Mouse (Mus musculus): ENCODE measurements around the gene Rtl9. TPM values are rescaled to one million over a fixed set of nuclear protein-coding genes. Genes with fewer than 3 reads are reported as not detected.

Gene Rtl9
- total RNA-seq (2021): under 1 TPM; 0.13 to 0.31 TPM
- long read RNA-seq, experiment 1: 0 reads
- long read RNA-seq, experiment 2: 0 reads

DNA sequence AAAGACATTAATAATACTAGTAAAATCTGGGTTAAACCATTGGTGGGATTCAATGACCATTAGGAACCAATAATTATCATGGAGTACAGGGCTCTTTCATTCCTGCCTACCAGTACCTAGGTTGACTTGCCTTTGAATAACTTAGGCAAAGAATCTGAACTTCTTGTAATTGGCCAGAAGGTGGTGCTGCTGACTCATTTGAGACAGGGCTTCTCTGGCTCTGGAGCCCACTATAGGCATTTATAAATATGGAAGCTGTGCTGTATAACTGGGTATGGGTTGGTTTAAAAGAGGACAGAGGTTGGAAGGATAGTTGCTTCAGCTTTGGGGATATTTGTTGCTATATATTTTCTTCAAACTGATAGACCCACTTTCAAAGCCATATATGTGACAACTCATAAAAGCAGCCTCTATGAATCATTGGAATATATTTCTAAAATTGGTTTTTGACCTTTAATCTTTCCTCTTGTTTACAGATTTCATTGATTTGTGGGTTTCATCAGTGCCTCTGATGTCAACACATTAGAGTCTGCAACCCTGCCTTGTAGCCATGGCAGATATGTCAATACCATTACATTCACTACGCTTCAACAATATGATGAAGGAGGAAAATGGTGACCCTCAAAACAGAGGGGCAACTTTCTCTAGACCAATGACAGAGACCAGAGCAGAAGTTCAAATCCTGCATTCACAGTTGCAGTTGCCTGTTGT is at the start of gene Rtl9:
TSS of gene Rtl9 (plus strand) at position 551 of the 711 bp plus-strand sequence.
- no peak for DNase-seq

DNA sequence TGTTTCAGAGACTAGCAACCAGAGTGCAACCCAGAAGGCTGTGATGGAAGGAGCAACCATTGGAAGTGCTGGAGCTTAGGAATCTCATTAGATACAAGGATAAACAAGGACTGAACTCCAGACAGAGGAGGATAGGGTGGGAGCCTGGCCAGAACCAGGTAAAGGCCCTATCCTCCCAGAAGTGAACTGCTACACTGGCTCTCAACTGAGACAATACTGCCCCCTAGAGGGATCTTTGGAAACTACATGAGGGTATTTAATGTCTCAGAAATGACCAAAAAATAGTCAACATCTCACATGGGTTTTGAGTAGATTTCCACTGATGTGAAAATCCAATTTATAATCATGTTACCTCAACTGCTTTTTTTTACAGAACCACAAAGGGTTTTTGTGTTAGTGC is 47.9 kb upstream of the Rtl9 start:
- DNase-seq: no peak

DNA sequence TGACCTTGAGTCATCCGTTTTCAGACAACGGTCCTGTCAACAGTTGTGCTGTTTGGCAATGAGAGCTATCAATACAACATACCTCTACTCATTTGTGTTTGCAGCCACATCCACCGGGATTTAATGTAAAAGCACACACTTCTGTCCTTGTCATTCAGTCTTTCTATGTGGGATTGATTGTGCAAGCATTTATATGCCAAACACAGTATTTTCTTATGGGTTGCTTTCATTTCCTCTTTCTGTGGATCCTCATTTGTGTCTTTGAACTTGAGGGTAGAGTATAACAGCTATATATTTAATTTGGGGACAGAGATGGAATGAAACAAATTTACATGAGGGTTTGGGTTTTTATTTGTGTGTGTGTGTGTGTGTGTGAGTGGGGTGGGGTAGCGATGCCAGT is 47.5 kb upstream of the Rtl9 start:
- no peak for DNase-seq

GRCm38 (mm10) chrX:143058829-143059228 is 40.6 kb upstream of the Rtl9 start:
- DNase-seq: peak; percentile 38

- no peak for DNase-seq
Measured at GRCm38 (mm10) chrX:143062641-143063355, 36.6 kb upstream of the Rtl9 start.

- no peak for DNase-seq
Measured at GRCm38 (mm10) chrX:143063780-143064179, 35.6 kb upstream of the Rtl9 start.

DNA sequence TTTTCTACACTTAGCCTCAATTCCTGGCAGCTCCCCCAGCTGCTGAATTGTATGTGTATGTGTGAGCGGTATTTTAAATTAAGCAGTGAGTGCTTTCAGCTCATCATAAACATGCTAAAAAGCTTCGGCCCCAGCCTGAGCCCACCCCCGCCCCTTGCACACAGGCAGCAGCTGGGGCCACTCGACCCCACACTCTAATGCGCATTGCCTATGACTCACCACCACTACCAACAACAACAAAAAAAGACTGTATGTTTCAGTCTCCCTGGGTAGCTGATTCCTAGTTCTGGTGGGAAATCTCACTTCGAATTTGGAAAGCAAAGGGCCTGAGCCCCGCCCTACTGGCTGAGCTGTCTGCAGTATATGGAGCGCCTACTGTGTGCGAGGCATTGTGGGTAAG is 35.1 kb upstream of the Rtl9 start:
- DNase-seq: no peak

- peak; percentile 40 for DNase-seq
Measured at GRCm38 (mm10) chrX:143066320-143067114, 32.9 kb upstream of the Rtl9 start.

- DNase-seq: no peak
Measured at GRCm38 (mm10) chrX:143067115-143067514, 32.3 kb upstream of the Rtl9 start.

DNA sequence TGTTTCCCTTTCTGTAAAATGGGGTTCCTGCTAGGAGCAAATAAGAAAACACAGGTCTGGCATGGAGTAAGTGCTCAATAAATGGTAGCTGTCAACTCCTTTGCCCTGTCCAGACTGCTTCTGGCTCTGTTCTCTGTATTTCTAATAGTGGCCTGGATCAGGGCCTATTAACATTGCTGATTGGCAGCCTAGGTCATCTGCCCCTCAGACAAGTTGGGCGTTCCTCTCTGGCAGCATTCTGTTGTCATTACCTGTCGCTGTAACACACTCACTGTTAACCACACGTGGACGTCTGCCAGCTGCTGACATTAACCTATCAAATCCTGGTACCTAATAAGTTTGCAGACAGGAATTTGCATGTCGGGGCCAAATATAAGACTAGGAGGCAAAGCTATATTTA is 31.8 kb upstream of the Rtl9 start:
- DNase-seq: no peak

- peak; percentile 20 for DNase-seq
Measured at GRCm38 (mm10) chrX:143080458-143081336, 18.7 kb upstream of the Rtl9 start.

GRCm38 (mm10) chrX:143082732-143083131 is 16.7 kb upstream of the Rtl9 start:
- DNase-seq: no peak

GRCm38 (mm10) chrX:143088225-143088624 is 11.2 kb upstream of the Rtl9 start:
- DNase-seq: no peak

DNA sequence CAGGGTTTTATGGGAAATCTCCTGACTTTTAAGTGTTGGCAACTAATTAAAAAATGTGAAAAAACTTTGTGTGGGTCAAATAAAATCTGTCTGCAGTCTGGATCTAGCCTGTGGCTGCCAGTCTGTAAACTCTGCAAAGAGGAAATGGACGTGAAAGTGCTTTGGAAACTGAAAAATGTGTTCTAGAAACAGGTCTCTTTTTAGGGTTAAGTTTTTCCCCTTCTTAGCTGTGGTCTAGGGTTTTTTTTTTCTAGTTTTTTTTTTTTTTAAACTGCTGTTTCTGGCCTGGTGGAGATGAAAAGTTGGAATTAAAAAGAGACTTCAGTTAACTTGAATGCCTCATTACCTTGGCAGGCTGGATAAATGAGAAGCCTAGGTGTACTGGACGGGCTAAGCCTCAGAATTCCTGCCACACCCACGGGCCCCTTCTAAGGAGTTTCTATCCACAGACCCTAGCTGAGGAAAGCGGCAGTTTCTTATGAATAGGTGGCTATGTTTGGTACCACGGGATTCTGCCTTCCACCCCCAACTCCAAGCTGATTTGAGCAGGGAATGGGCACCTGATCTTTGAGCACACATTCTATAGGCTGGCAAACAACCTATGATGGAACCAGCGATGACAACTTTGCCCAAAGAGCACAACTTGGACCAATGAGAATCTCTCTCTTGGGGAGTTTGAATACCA is 8.3 kb upstream of the Rtl9 start:
- no peak for DNase-seq

- peak; percentile 47 for DNase-seq
Measured at GRCm38 (mm10) chrX:143097551-143097950, 1.8 kb upstream of the Rtl9 start.

DNA sequence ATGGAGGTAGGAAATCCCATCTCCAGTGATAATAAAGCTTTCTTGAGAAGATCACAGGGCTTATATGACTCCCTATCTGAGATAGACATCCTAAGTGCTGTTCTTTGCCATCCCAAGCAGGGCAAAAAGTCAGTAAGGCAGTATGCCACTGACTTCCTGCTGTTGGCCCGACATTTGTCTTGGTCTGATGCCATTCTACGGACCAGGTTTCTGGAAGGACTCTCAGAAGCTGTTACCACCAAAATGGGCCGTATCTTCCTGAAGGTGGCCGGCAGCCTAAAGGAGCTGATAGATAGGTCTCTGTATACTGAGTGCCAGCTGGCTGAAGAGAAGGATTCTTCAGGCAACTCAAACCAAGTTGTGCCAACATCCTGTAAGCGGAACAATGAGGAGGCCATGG is 3.8 kb downstream of the Rtl9 start:
- no peak for DNase-seq

DNA sequence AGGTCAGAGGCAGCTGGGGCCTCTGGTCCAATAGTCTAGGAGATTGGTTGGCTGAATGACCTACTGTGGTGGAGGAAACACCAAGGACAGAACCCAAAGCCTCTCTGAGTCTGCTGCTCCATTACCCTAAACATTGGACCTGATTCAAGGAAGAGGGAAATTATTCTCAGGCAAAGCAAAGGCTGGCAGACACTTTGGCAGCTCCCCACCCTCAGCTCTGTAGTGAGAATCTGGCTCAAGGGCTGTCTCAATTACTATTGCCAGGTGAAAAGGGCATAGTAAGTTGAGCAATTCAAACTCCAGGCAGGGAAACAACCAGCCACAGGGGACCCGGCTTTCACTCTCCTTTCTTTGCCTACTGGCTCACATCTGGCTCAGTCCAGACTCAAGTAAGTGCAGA is 6.5 kb downstream of the Rtl9 start:
- no peak for DNase-seq

DNA sequence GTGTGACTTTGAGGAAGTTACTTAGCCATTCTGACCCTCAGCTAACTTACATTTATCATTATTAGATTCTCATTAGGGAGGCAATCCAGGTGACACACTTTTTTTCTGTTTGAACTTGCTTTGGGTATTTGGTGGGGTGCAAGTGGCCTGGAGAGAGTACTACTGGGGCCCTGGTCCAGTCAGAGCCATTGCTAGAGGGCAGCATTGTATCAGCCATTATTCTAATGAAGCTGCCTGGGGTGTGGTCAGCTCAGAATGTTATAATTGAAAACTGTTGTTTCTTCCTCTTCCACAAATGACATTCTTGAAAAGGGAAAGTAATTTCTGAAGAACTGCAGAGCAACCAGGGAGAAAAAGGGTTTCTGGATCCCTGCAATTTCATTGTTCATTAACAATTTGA is 13.2 kb downstream of the Rtl9 start:
- no peak for DNase-seq

Measured in gastrocnemius, postnatal 25 days (tissue).